Mouse (Mus musculus) stomach, postnatal 0 days (tissue): ENCODE results near the gene 4930470P17Rik.

Source experiments
- CTCF ChIP-seq: IDR thresholded peaks from 2 replicates; pipeline ENCODE4 v1.5.1; 2016; ENCODE audit warnings: antibody characterized with exemption, low read depth, mild to moderate bottlenecking, moderate library complexity
- EP300 ChIP-seq: optimal IDR thresholded peaks from 2 replicates; pipeline ENCODE3; 2016; ENCODE audit warnings: antibody characterized with exemption

DNA sequence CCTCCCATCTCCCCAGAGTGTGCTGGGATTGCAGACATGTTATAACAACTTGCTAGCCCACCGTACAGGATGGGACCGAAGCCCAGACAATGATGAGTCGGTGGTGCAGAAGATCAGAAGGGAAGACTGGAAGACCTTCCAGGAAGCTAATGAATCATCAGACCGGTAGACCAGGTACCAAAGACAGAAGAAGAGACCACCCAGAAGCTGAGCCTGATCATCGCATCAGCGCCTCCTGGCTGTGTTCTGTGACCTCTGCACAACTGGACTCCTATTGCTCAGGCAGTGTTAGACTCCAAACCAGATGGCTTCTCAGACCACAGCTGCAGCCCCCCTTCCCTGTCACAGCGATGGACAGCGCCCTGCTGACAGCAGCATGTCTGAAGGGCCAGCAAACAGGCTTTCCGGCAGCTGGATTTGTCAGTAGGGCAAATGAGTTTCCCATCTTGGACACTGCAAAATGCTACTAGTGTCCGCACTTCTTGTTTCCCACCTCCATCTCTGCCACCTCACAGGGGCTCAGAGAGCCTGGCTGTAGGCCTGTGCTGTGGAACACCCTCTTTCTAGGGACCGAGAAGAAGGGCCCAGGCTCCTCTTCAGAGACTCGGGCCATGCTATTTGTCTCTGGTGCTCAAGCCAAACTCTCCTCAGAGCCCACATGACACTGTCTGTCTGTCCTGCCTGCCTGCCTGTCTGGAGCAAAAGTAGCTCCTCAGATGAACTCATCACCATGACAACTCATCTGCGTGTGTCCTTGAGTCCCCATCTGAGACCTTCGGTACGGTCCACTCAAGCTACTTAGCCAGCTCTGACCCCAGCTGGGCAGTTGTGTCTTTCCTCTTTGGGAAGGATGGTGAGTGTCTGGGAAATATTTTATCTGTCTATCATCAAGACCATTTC, 37.6 kb downstream of the 4930470P17Rik start:
- TF ChIP-seq CTCF, result no peak
- TF ChIP-seq EP300, result no peak
